Mouse (Mus musculus): ENCODE results near the gene Cd300lg. TPM values are rescaled to one million over a fixed set of nuclear protein-coding genes. Genes with fewer than 3 reads are reported as not detected.

Gene Cd300lg
- polyA plus RNA-seq, 1 experiment: 6.4 TPM

GRCm38 (mm10) chr11:102024084-102024758 lies 17.1 kb upstream of the Cd300lg start:
- TF ChIP-seq CTCF (IDR thresholded peaks at IDR 0.05; ENCODE audit: low read depth, low read length) (no peak), POLR2A (IDR thresholded peaks at IDR 0.05; ENCODE audit: borderline replicate concordance, low read depth, low read length) (no peak)
- H3K4me1 ChIP-seq (ENCODE audit: control insufficient read depth, insufficient read depth, low read length): no peaks in the 10 kb centered on the region

GRCm38 (mm10) chr11:102024875-102025274 lies 16.4 kb upstream of the Cd300lg start:
- TF ChIP-seq CTCF (IDR thresholded peaks at IDR 0.05; ENCODE audit: low read depth, low read length): no peak
- TF ChIP-seq POLR2A (IDR thresholded peaks at IDR 0.05; ENCODE audit: borderline replicate concordance, low read depth, low read length): no peak
- H3K4me3 ChIP-seq (ENCODE audit: insufficient read depth, low read length): no peak overlapping the region
- H3K4me1 ChIP-seq (ENCODE audit: control insufficient read depth, insufficient read depth, low read length): no peaks in the 10 kb centered on the region
- H3K27ac ChIP-seq (ENCODE audit: insufficient read depth, low read depth, low read length): no peak overlapping the region

More at GRCm38 (mm10) chr11:102024084-102024758, 17.1 kb upstream of the Cd300lg start:
- no peak overlapping the region for H3K4me3 ChIP-seq (ENCODE audit: insufficient read depth, low read length)
- H3K27ac ChIP-seq (ENCODE audit: insufficient read depth, low read depth, low read length): no peak overlapping the region

- TF ChIP-seq POLR2A (IDR thresholded peaks at IDR 0.05; ENCODE audit: borderline replicate concordance, low read depth, low read length) (no peak), CTCF (IDR thresholded peaks at IDR 0.05; ENCODE audit: low read depth, low read length) (no peak)
- Histone ChIP-seq H3K27ac (ENCODE audit: insufficient read depth, low read depth, low read length) (no peak overlapping the region), H3K4me1 (ENCODE audit: control insufficient read depth, insufficient read depth, low read length) (no peaks in the 10 kb centered on the region), H3K4me3 (ENCODE audit: insufficient read depth, low read length) (no peak overlapping the region)
Observed at GRCm38 (mm10) chr11:102025354-102025753, 16.0 kb upstream of the Cd300lg start.

- Histone ChIP-seq H3K4me3 (ENCODE audit: insufficient read depth, low read length) (peak overlapping the region; percentile 54), H3K4me1 (ENCODE audit: control insufficient read depth, insufficient read depth, low read length) (no peaks in the 10 kb centered on the region)
Observed at GRCm38 (mm10) chr11:102025991-102026660, 15.2 kb upstream of the Cd300lg start.

GRCm38 (mm10) chr11:102026694-102027360 lies 14.5 kb upstream of the Cd300lg start:
- H3K4me3 ChIP-seq (ENCODE audit: insufficient read depth, low read length): peak overlapping the region; percentile 54
- no peak for TF ChIP-seq POLR2A (IDR thresholded peaks at IDR 0.05; ENCODE audit: borderline replicate concordance, low read depth, low read length)
- TF ChIP-seq CTCF (IDR thresholded peaks at IDR 0.05; ENCODE audit: low read depth, low read length): no peak
- H3K27ac ChIP-seq (ENCODE audit: insufficient read depth, low read depth, low read length): no peak overlapping the region
- no peaks in the 10 kb centered on the region for H3K4me1 ChIP-seq (ENCODE audit: control insufficient read depth, insufficient read depth, low read length)

More at GRCm38 (mm10) chr11:102025991-102026660, 15.2 kb upstream of the Cd300lg start:
- no peak overlapping the region for H3K27ac ChIP-seq (ENCODE audit: insufficient read depth, low read depth, low read length)
- TF ChIP-seq POLR2A (IDR thresholded peaks at IDR 0.05; ENCODE audit: borderline replicate concordance, low read depth, low read length): no peak

- Histone ChIP-seq H3K27ac (ENCODE audit: insufficient read depth, low read depth, low read length) (no peak overlapping the region), H3K4me3 (ENCODE audit: insufficient read depth, low read length) (peak overlapping the region; percentile 54), H3K4me1 (ENCODE audit: control insufficient read depth, insufficient read depth, low read length) (no peaks in the 10 kb centered on the region)
- TF ChIP-seq POLR2A (IDR thresholded peaks at IDR 0.05; ENCODE audit: borderline replicate concordance, low read depth, low read length) (no peak), CTCF (IDR thresholded peaks at IDR 0.05; ENCODE audit: low read depth, low read length) (no peak)
Observed at GRCm38 (mm10) chr11:102027361-102028017, 13.8 kb upstream of the Cd300lg start.

GRCm38 (mm10) chr11:102028087-102028816 lies 13.1 kb upstream of the Cd300lg start, which contains the start of gene Mpp3:
Gene Mpp3 (minus strand): TSS chr11:102028461.
- Histone ChIP-seq H3K4me1 (ENCODE audit: control insufficient read depth, insufficient read depth, low read length) (no peaks in the 10 kb centered on the region), H3K27ac (ENCODE audit: insufficient read depth, low read depth, low read length) (no peak within 1 kb of the TSS), H3K4me3 (ENCODE audit: insufficient read depth, low read length) (no peak within 1 kb of the TSS)
- TF ChIP-seq POLR2A (IDR thresholded peaks at IDR 0.05; ENCODE audit: borderline replicate concordance, low read depth, low read length): no peak
- TF ChIP-seq CTCF (IDR thresholded peaks at IDR 0.05; ENCODE audit: low read depth, low read length): no peak

- Histone ChIP-seq H3K27ac (ENCODE audit: insufficient read depth, low read depth, low read length) (no peak overlapping the region), H3K4me1 (ENCODE audit: control insufficient read depth, insufficient read depth, low read length) (no peaks in the 10 kb centered on the region), H3K4me3 (ENCODE audit: insufficient read depth, low read length) (no peak overlapping the region)
- TF ChIP-seq POLR2A (IDR thresholded peaks at IDR 0.05; ENCODE audit: borderline replicate concordance, low read depth, low read length): no peak
- no peak for TF ChIP-seq CTCF (IDR thresholded peaks at IDR 0.05; ENCODE audit: low read depth, low read length)
Observed at GRCm38 (mm10) chr11:102029304-102029703, 12.0 kb upstream of the Cd300lg start.

GRCm38 (mm10) chr11:102029966-102030365 lies 11.3 kb upstream of the Cd300lg start:
- H3K4me3 ChIP-seq (ENCODE audit: insufficient read depth, low read length): no peak overlapping the region
- no peak overlapping the region for H3K27ac ChIP-seq (ENCODE audit: insufficient read depth, low read depth, low read length)
- H3K4me1 ChIP-seq (ENCODE audit: control insufficient read depth, insufficient read depth, low read length): no peaks in the 10 kb centered on the region
- no peak for TF ChIP-seq CTCF (IDR thresholded peaks at IDR 0.05; ENCODE audit: low read depth, low read length)
